Mouse (Mus musculus) kidney, postnatal 4 days (tissue): Measurements from ENCODE around the gene Gm7324.
"Not testable (repeated sequence)": the region's sequence is repeated elsewhere in the genome, so short reads cannot be mapped to it uniquely, and the experiment has no call there.

Source experiments
- DNase-seq, 2 experiments: peaks; one replicate each; pipeline ENCODE4 v3.0.0; 2021; ENCODE audit warnings: mixed read lengths in 2 of 2

Gm7324 gene

GRCm38 (mm10) chr14:43697621-43698020 lies at the start of gene Gm7324:
Gene Gm7324, plus strand, starts transcription at chr14:43697828.
- DNase-seq, result not testable (repeated sequence)

- not testable (repeated sequence) for DNase-seq
Observed at GRCm38 (mm10) chr14:43677099-43677498, 20.5 kb upstream of the Gm7324 start, which contains the start of gene Gm8165. Gene Gm8165, minus strand, starts transcription at chr14:43677199.

- DNase-seq, result not testable (repeated sequence)
Observed at GRCm38 (mm10) chr14:43727385-43727784, 29.8 kb downstream of the Gm7324 start, which contains the start of gene Gm16506. Gene Gm16506, minus strand, starts transcription at chr14:43727485.

- not testable (repeated sequence) for DNase-seq
Observed at GRCm38 (mm10) chr14:43747566-43747965, 49.9 kb downstream of the Gm7324 start, which contains the start of gene Gm6526. Gene Gm6526, plus strand, starts transcription at chr14:43747866.
